ENCODE assay signal across 8 mouse cellular contexts in the genomic region with DNA sequence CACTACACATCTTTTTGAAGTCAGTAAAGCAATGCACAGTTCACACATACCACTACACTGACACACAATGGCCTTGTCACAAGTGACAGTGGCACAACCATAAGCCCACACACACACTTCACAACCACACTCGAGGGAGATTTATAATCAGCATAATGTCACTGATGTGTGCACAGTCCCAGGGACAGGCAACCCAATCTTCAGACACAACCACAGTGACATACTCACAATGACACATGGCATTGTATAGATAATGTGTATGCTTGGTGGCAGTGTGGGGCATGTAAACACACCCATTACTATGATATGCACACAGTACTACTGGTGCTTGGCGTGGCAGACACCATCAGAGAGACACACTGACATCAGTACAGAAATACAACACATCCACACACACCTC. TPM values are rescaled to one million over a fixed set of nuclear protein-coding genes. Genes with fewer than 3 reads are reported as not detected.
DNase-seq lines count a peak whose midpoint lies in the region; ATAC-seq and TF ChIP-seq lines count a peak whose summit lies in the region.

No protein-coding gene starts in this region.

- H3K4me3 ChIP-seq in forebrain, embryonic 12.5 days (replicated peaks) = no peak overlapping the region
- no peak overlapping the region; the same call in 1 of the 2 replicates for H3K4me3 ChIP-seq in forebrain, embryonic 16.5 days (replicated peaks; ENCODE audit: low read length)
- no peak overlapping the region for H3K4me3 ChIP-seq in neural tube, embryonic 12.5 days
- H3K4me3 ChIP-seq in limb, embryonic 12.5 days (replicated peaks) = peak overlapping the region; percentile 36; the same call in 1 of the 2 replicates
- no peak overlapping the region for H3K4me3 ChIP-seq in small intestine, adult 2 months (ENCODE audit: low read depth, low read length)

- peaks cover 37% of the 10 kb centered on the region for H3K4me1 ChIP-seq in forebrain, embryonic 12.5 days
- H3K4me1 ChIP-seq in forebrain, embryonic 16.5 days (replicated peaks; ENCODE audit: control insufficient read depth, insufficient read depth, low read length) = peaks cover 29% of the 10 kb centered on the region
- H3K4me1 ChIP-seq in neural tube, embryonic 12.5 days = peaks cover 36% of the 10 kb centered on the region
- H3K4me1 ChIP-seq in limb, embryonic 12.5 days (replicated peaks) = peaks cover 36% of the 10 kb centered on the region
- peaks cover 10% of the 10 kb centered on the region for H3K4me1 ChIP-seq in small intestine, adult 2 months (ENCODE audit: control insufficient read depth, insufficient read depth, insufficient read length, low read length)

- H3K9me3 ChIP-seq in forebrain, embryonic 12.5 days = no peaks in the 10 kb centered on the region
- H3K9me3 ChIP-seq in forebrain, embryonic 16.5 days (ENCODE audit: control insufficient read depth, low read length) = no peaks in the 10 kb centered on the region
- H3K9me3 ChIP-seq in neural tube, embryonic 12.5 days = no peaks in the 10 kb centered on the region
- H3K9me3 ChIP-seq in limb, embryonic 12.5 days = no peaks in the 10 kb centered on the region

- peak overlapping the region; percentile 87 for H3K27ac ChIP-seq in forebrain, embryonic 12.5 days
- no peak overlapping the region for H3K27ac ChIP-seq in forebrain, embryonic 16.5 days (ENCODE audit: low read length)
- no peak overlapping the region for H3K27ac ChIP-seq in neural tube, embryonic 12.5 days
- H3K27ac ChIP-seq in limb, embryonic 12.5 days = peak overlapping the region; percentile 89
- peak overlapping the region; percentile 53 for H3K27ac ChIP-seq in small intestine, adult 2 months (ENCODE audit: insufficient read depth, low read depth, low read length)

- no peaks in the 10 kb centered on the region for H3K27me3 ChIP-seq in forebrain, embryonic 12.5 days
- H3K27me3 ChIP-seq in forebrain, embryonic 16.5 days (replicated peaks; ENCODE audit: control insufficient read depth, insufficient read depth, low read length) = no peaks in the 10 kb centered on the region
- H3K27me3 ChIP-seq in neural tube, embryonic 12.5 days (replicated peaks) = no peaks in the 10 kb centered on the region
- no peaks in the 10 kb centered on the region for H3K27me3 ChIP-seq in limb, embryonic 12.5 days
- peaks cover 9% of the 10 kb centered on the region for H3K27me3 ChIP-seq in small intestine, adult 2 months (ENCODE audit: control insufficient read depth, insufficient read depth, low read length)

- H3K4me2 ChIP-seq in forebrain, embryonic 12.5 days = peak overlapping the region; percentile 88
- no peak overlapping the region; the same call in 1 of the 2 replicates for H3K4me2 ChIP-seq in forebrain, embryonic 16.5 days (ENCODE audit: low read length)
- peak overlapping the region; percentile 92 for H3K4me2 ChIP-seq in neural tube, embryonic 12.5 days (replicated peaks)
- H3K4me2 ChIP-seq in limb, embryonic 12.5 days = peak overlapping the region; percentile 88

- no peak for TF ChIP-seq CTCF in small intestine, adult 2 months (IDR thresholded peaks at IDR 0.05; ENCODE audit: extremely low read depth, insufficient read length, insufficient replicate concordance, low read depth, low read length)

- ATAC-seq in forebrain, embryonic 12.5 days (ENCODE audit: low FRiP score) = no peak
- ATAC-seq in forebrain, embryonic 16.5 days = no peak
- ATAC-seq in neural tube, embryonic 12.5 days (ENCODE audit: low FRiP score, low read depth) = no peak
- ATAC-seq in limb, embryonic 12.5 days (ENCODE audit: insufficient number of reproducible peaks, insufficient read depth, low FRiP score, low TSS enrichment, low read depth) = no peak

- no peak for DNase-seq in neural tube, embryonic 10.5 days (ENCODE audit: extremely low spot score, low spot score)
- no peak for DNase-seq in right cerebral cortex, postnatal 4 days
- DNase-seq in embryo, embryonic 11 days = no peak

- WGBS in forebrain, embryonic 12.5 days = 42% methylated on average over 2 of the region's 2 CpGs
- 42% methylated on average over 2 of the region's 2 CpGs for WGBS in forebrain, embryonic 16.5 days
- WGBS in neural tube, embryonic 12.5 days = 30% methylated on average over 2 of the region's 2 CpGs
- 33% methylated on average over 2 of the region's 2 CpGs for WGBS in limb, embryonic 12.5 days
- WGBS in small intestine, adult 2 months = 38% methylated on average over 2 of the region's 2 CpGs

- no peaks in the 10 kb centered on the region for H3K36me3 ChIP-seq in forebrain, embryonic 12.5 days (replicated peaks)
- no peaks in the 10 kb centered on the region for H3K36me3 ChIP-seq in forebrain, embryonic 16.5 days (ENCODE audit: control insufficient read depth, insufficient read depth)
- no peaks in the 10 kb centered on the region for H3K36me3 ChIP-seq in neural tube, embryonic 12.5 days
- H3K36me3 ChIP-seq in limb, embryonic 12.5 days = no peaks in the 10 kb centered on the region
- H3K36me3 ChIP-seq in small intestine, adult 2 months (ENCODE audit: control insufficient read depth, insufficient read depth, low read length) = no peaks in the 10 kb centered on the region

- TF ChIP-seq POLR2A in small intestine, adult 2 months (IDR thresholded peaks at IDR 0.05; ENCODE audit: low read depth, low read length) = no peak

- 0 out of 2 replicates have a peak overlapping the region, but pooled peaks have one; percentile 57 for H3K9ac ChIP-seq in forebrain, embryonic 12.5 days
- H3K9ac ChIP-seq in forebrain, embryonic 16.5 days (replicated peaks; ENCODE audit: low read depth, low read length) = no peak overlapping the region
- no peak overlapping the region for H3K9ac ChIP-seq in neural tube, embryonic 12.5 days
- H3K9ac ChIP-seq in limb, embryonic 12.5 days (replicated peaks) = no peak overlapping the region

RNA-seq across cellular contexts. Expression of a gene that starts 9.6 kb away (rescaled TPM):
- 42.3 and 44.6 TPM in 2 replicates for polyA plus RNA-seq in forebrain, embryonic 12.5 days (2016; fragmentation: Nextera tagmentation; extraction: Ambion mirVana)
- 25.0 and 29.4 TPM in 2 replicates for polyA plus RNA-seq in forebrain, embryonic 16.5 days (2015; fragmentation: Nextera tagmentation; extraction: Ambion mirVana)
- polyA plus RNA-seq in neural tube, embryonic 12.5 days (2016; fragmentation: Nextera tagmentation; extraction: Ambion mirVana) = 47.7 and 49.5 TPM in 2 replicates
- 43.1 and 44.7 TPM in 2 replicates for polyA plus RNA-seq in limb, embryonic 12.5 days (2016; fragmentation: Nextera tagmentation; extraction: Ambion mirVana)
- 14.2 and 24.9 TPM in 2 replicates for polyA plus RNA-seq in small intestine, adult 2 months (2012; rRNA removed)

RNA-seq across cellular contexts. Expression of a gene that starts 12.0 kb away (rescaled TPM):
- polyA plus RNA-seq in forebrain, embryonic 12.5 days (2016; fragmentation: Nextera tagmentation; extraction: Ambion mirVana) = 12.8 and 14.6 TPM in 2 replicates
- polyA plus RNA-seq in forebrain, embryonic 16.5 days (2015; fragmentation: Nextera tagmentation; extraction: Ambion mirVana) = 17.6 and 18.9 TPM in 2 replicates
- polyA plus RNA-seq in neural tube, embryonic 12.5 days (2016; fragmentation: Nextera tagmentation; extraction: Ambion mirVana) = 22.7 and 25.0 TPM in 2 replicates
- polyA plus RNA-seq in limb, embryonic 12.5 days (2016; fragmentation: Nextera tagmentation; extraction: Ambion mirVana) = 8.2 and 9.3 TPM in 2 replicates
- 8.3 and 50.9 TPM in 2 replicates for polyA plus RNA-seq in small intestine, adult 2 months (2012; rRNA removed)

RNA-seq across cellular contexts. Expression of a gene that starts 22.7 kb away (rescaled TPM):
- polyA plus RNA-seq in forebrain, embryonic 12.5 days (2016; fragmentation: Nextera tagmentation; extraction: Ambion mirVana) = 13.4 and 14.5 TPM in 2 replicates
- 23.3 and 27.2 TPM in 2 replicates for polyA plus RNA-seq in forebrain, embryonic 16.5 days (2015; fragmentation: Nextera tagmentation; extraction: Ambion mirVana)
- 27.0 and 28.5 TPM in 2 replicates for polyA plus RNA-seq in neural tube, embryonic 12.5 days (2016; fragmentation: Nextera tagmentation; extraction: Ambion mirVana)
- polyA plus RNA-seq in limb, embryonic 12.5 days (2016; fragmentation: Nextera tagmentation; extraction: Ambion mirVana) = 13.9 and 17.6 TPM in 2 replicates
- 61.0 and 121 TPM in 2 replicates for polyA plus RNA-seq in small intestine, adult 2 months (2012; rRNA removed)

RNA-seq across cellular contexts. Expression of a gene that starts 36.8 kb away (rescaled TPM):
- polyA plus RNA-seq in forebrain, embryonic 12.5 days (2016; fragmentation: Nextera tagmentation; extraction: Ambion mirVana) = 0.70 and 0.73 TPM in 2 replicates
- 1.2 and 2.0 TPM in 2 replicates for polyA plus RNA-seq in forebrain, embryonic 16.5 days (2015; fragmentation: Nextera tagmentation; extraction: Ambion mirVana)
- polyA plus RNA-seq in neural tube, embryonic 12.5 days (2016; fragmentation: Nextera tagmentation; extraction: Ambion mirVana) = 0.87 and 1.2 TPM in 2 replicates
- polyA plus RNA-seq in limb, embryonic 12.5 days (2016; fragmentation: Nextera tagmentation; extraction: Ambion mirVana) = 0.45 and 0.91 TPM in 2 replicates
- 5.4 and 5.7 TPM in 2 replicates for polyA plus RNA-seq in small intestine, adult 2 months (2012; rRNA removed)

RNA-seq across cellular contexts. Expression of a gene that starts 52.2 kb away (rescaled TPM):
- polyA plus RNA-seq in forebrain, embryonic 12.5 days (2016; fragmentation: Nextera tagmentation; extraction: Ambion mirVana) = not detected in 2 replicates
- 0.16 TPM in 1 of 2 replicates, not detected in the other for polyA plus RNA-seq in forebrain, embryonic 16.5 days (2015; fragmentation: Nextera tagmentation; extraction: Ambion mirVana)
- polyA plus RNA-seq in neural tube, embryonic 12.5 days (2016; fragmentation: Nextera tagmentation; extraction: Ambion mirVana) = 0.09 and 0.10 TPM in 2 replicates
- polyA plus RNA-seq in limb, embryonic 12.5 days (2016; fragmentation: Nextera tagmentation; extraction: Ambion mirVana) = 0.10 TPM in 1 of 2 replicates, not detected in the other
- polyA plus RNA-seq in small intestine, adult 2 months (2012; rRNA removed) = 0.32 and 0.34 TPM in 2 replicates

Comparison
In these comparisons a context has a peak if more than half of its experiments do, and no peak if none do; other contexts are left out.
1. H3K27ac ChIP-seq: peak in forebrain, embryonic 12.5 days (single experiment), limb, embryonic 12.5 days (single experiment) and small intestine, adult 2 months (single experiment); none in forebrain, embryonic 16.5 days (single experiment) and neural tube, embryonic 12.5 days (single experiment).